Mouse (Mus musculus): Measurements from ENCODE around the gene Creg2.
"Not testable (repeated sequence)": the region's sequence is repeated elsewhere in the genome, so short reads cannot be mapped to it uniquely, and the experiment has no call there.

Creg2 gene

DNA sequence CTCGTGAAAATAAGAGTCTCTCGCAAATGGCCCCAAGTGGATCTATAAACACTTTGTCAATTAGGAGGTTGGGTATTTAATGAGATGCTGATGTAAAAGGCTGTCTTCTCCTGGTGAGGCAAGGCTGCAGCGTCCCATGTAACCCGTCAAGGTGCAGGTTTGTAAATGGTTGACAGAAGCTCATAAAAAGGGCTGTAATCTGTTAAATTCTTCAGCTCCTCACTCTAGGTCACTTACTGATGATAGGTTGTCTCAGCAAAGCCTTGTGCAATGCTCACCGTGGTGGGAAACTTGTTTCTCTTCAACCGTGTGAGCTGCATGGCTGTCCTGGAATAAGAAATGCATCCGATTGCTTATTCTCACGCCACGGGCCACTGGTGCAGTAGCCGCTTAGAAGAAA is 57.4 kb downstream of the Creg2 start:
- DNase-seq = peak; percentile 43

GRCm38 (mm10) chr1:39592090-39592489 is 59.2 kb downstream of the Creg2 start:
- peak; percentile 70 for DNase-seq

GRCm38 (mm10) chr1:39591557-39591956 is 59.7 kb downstream of the Creg2 start:
- not testable (repeated sequence) for DNase-seq

GRCm38 (mm10) chr1:39590193-39590592 is 61.1 kb downstream of the Creg2 start:
- no peak for DNase-seq

DNA sequence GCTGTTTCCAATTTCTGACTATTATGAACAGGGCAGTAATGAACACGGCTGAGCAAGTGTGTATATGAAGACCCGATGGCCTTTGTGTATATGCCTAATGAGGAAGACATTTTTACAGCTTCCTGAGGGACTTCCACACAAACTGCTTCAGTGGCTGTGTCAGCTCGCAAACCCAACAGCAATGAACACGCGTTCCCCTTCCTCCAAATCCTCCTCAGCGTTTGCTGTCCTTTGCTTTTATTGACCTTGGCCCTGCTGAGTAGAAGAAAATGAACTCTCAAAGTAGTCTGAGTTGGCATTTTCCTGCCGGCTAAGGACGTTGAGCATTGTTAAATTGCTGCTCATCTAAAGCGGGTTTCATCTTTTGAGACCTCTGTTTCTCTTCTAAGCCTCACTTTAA is 65.9 kb downstream of the Creg2 start:
- no peak for DNase-seq

DNA sequence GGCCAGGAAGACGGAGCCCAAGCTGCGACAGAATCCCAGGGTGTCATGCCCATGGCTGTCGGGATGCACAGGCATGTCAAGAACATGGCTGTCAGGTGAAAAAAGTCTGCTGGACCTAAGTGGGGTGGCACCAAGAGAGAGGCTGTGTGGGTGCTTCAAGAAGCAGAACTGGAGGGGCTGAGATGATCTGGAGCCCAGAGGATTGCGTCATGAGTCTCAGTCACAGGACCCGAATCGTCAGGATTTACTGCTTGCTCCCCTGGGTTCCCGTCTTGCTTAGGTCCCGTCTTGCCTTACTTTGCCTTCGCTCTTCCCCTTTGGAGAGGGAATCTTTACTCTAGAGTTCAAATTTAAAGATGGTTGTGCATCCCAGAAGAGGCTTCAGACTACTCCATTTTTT is 68.1 kb downstream of the Creg2 start:
- DNase-seq = no peak

- DNase-seq = no peak
Observed at GRCm38 (mm10) chr1:39581215-39581614, 70.1 kb downstream of the Creg2 start.

DNA sequence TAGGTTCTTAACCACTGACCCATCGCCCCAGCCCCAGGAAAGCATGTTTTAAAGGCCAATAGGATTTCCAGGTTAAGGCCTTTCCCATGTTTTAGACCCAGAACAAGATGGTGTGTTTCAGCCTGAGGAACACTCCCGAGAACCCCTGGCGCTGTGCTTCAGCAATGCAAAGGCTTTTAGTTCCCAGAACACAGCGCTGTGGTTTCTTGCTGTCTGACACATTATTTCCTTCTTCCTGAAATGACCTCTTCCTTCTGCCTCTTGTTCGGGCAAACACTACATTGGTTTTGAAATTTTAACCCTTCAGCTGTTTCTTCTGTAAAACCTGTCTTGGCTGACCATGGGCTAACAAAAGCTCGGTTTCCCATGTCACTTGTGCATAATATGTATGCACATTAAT is 72.1 kb downstream of the Creg2 start:
- no peak for DNase-seq

- DNase-seq = no peak
Observed at GRCm38 (mm10) chr1:39578446-39578845, 72.8 kb downstream of the Creg2 start.

- DNase-seq = peak; percentile 94
Observed at GRCm38 (mm10) chr1:39577253-39577705, 74.0 kb downstream of the Creg2 start, which contains the start of gene Rnf149. Gene Rnf149 (minus strand): TSS chr1:39577405.

DNA sequence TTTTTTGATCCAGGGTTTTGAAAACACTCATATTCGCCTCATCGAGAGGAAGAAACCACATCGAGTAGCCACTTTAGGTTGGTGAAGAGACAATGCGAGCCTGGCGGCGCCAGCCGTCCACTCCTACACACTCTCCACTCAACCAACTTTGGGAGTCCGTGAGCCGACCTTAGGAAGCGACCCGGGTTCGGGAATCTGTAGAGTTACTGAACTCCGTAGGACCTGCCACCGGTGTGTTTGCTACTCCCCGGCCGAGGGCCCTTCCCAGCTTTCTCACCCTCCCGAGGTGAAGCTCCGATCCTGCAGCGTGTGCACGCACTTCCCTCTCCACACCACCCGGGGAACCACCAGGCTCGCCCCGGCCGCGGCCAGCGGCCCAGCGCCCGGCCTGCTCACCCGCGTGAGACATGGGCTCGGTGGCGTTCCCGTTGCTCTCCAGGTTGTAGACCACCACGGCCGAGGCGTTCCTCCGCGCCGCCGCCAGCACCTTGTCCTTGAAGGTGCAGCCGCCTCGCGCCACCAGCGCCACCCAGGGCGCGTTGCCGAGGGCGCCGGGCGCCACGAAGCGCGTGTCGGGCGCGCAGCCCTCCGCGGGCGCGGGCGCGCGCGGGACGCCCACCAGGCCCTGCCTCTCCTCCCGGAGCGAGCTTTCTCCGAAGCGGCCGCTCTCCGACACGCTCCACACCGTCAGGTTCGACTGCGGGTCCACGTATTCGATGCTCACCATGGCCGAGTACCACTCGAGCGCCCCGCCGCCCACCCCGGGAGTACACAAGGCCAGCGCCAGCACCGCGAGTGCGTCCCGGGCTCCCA is 74.6 kb downstream of the Creg2 start:
- DNase-seq = peak; percentile 50

- no peak for DNase-seq
Observed at GRCm38 (mm10) chr1:39575778-39576375, 75.4 kb downstream of the Creg2 start.

GRCm38 (mm10) chr1:39573890-39574289 is 77.4 kb downstream of the Creg2 start:
- no peak for DNase-seq

- no peak for DNase-seq
Observed at GRCm38 (mm10) chr1:39571653-39572052, 79.6 kb downstream of the Creg2 start.
